Mouse (Mus musculus) c-Kit-positive CD71-positive TER-119-negative erythroid progenitor cells, embryonic 14.5 days (primary cell): Measurements from ENCODE around the gene Tdrd12.

Experiments used
- DNase-seq: peaks from one replicate; pipeline ENCODE4 v3.0.0-alpha.2; 2013; ENCODE audit warnings: low read depth

The Tdrd12 gene

GRCm38 (mm10) chr7:35447996-35448846 is 89.3 kb downstream of the Tdrd12 start, which contains the start of gene Slc7a9:
TSS of gene Slc7a9 (plus strand) at chr7:35448796.
- DNase-seq: no peak

- no peak for DNase-seq
Measured at GRCm38 (mm10) chr7:35447501-35447900, 90.0 kb downstream of the Tdrd12 start.

- no peak for DNase-seq
Measured at GRCm38 (mm10) chr7:35435266-35435665, 102.3 kb downstream of the Tdrd12 start.

GRCm38 (mm10) chr7:35428146-35428545 is 109.4 kb downstream of the Tdrd12 start:
- no peak for DNase-seq

GRCm38 (mm10) chr7:35423071-35423470 is 114.5 kb downstream of the Tdrd12 start:
- no peak for DNase-seq
